Mouse (Mus musculus) activated CD4-positive, CD25-positive, alpha-beta regulatory T cell, adult 9 weeks (primary cell): ENCODE results near the gene Inka2. TPM values are rescaled to one million over a fixed set of nuclear protein-coding genes. Genes with fewer than 3 reads are reported as not detected.

ENCODE experiments used
- polyA plus RNA-seq: library from polyadenylated mRNA; unstranded; fragments of 100-300 nt; shearing (Covaris generic); gene quantifications from one replicate; pipeline ENCODE4 v1.2.1, GENCODE M21; 2017

The Inka2 gene
- polyA plus RNA-seq, result 4.0 TPM

GRCm38 (mm10) chr3:105704031-105705008 lies at the start of gene Inka2:
Gene Inka2, plus strand, starts transcription at chr3:105704599.

DNA sequence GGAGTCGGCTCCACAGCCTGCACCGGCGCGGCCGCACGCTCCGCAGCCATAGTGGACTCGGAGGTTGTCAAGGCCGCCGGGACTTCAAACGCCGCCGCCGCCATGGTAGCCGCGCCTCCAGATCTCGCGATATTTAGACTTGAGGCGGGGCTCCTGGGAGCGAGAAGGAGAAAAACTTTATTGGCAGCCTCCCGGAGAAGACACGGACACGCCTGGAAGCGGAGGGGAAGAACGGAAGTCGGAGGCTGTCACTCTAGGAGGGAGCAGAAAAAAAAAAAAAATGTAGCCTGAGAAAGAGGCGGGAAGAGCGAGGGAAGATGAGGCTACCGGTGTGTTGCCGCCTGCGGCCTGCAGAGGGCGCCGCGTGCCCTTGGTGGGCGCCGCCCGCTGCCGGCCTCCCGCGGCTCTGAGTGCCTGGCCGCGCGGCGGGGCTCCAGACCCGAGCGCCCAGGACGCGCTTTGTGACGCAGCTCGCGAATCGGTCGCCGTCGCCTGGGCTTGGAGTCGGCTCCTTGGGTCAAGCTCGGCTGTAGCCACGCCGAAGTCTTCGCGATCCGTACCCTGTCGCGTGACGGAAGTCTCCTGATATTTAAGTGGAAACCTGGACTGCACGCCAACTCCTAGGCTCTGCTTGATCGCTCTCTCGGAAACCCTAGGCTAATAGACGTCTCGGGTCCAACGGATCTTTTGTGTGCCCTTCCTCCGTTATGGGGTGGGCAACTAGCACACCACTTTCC lies 16.9 kb upstream of the Inka2 start, which contains the start of gene Ddx20:
TSS of gene Ddx20 (minus strand) at position 251 of the 737 bp plus-strand sequence.

Other genes starting within 250 kb of the Inka2 start
- 11.3 TPM for gene Ddx20, start 17.0 kb upstream of the Inka2 start, polyA plus RNA-seq
- 330 TPM for gene Rap1a, start 96.7 kb downstream of the Inka2 start, polyA plus RNA-seq
- gene Adora3, start 166.3 kb downstream of the Inka2 start, polyA plus RNA-seq, result not detected
- not detected for gene Tmigd3, start 166.3 kb downstream of the Inka2 start, polyA plus RNA-seq
- gene I830077J02Rik, start 228.1 kb downstream of the Inka2 start, polyA plus RNA-seq, result 0.87 TPM